Mouse (Mus musculus) retina, postnatal 1 day (tissue): ENCODE results near the gene Parp4.

ENCODE experiments used
- DNase-seq: peaks from one replicate; pipeline ENCODE4 v3.0.0-alpha.2; 2012

Parp4 gene

DNA sequence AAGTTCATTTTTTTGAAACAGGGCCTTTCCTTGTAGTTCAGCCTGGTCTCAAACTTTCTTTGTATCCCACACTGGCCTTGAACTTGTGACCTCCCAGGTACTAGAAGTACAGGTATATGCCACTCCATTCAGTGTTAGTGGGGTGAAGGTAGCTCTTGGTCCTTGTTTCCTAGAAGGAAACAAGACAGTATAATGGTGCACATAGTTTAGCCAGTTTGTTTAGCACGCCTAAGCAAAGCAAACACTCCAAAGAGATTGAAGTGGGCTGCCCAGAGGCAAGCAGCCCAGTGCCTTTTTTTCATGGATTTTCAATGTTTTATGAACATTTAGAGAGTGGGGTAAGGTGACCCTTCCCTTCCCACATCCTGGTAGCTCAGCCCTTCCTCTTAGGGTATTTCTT is 42.1 kb downstream of the Parp4 start:
- DNase-seq = no peak

DNA sequence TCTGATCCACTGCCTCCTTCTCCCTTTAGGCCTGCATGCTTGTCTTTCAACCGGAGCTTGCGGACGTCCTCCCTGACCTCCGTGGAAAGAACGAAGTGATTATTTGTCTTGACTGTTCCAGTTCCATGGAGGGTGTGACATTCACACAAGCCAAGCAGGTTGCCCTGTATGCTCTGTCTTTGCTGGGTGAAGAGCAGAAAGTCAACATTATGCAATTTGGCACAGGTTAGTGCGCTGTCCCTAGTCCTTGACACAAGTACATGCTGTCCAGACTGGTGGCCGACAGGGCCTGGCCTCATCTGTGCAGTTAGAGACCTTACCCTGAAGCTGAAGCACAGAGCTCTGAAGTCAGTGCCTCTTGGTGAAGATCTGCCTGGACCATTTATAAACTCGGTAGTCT is 45.0 kb downstream of the Parp4 start:
- DNase-seq = no peak

DNA sequence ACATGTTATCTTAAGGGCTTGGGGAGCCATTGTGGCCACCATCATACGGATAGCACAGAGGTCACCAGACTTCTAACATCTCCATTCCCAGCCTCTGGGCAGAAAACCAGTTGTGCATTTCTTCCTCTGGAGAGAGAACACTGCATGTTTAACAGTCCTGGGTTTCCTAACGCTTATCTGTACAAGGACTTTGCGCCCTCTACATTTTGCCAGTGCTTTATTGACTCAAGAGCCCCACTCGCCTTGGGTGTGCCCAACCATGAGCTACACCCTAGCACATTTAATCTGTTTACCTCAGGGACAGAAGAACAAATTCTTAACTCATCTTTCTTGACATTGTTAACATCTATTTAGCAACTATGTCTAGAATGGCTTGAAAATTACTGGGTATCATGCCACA is 50.8 kb downstream of the Parp4 start:
- no peak for DNase-seq

DNA sequence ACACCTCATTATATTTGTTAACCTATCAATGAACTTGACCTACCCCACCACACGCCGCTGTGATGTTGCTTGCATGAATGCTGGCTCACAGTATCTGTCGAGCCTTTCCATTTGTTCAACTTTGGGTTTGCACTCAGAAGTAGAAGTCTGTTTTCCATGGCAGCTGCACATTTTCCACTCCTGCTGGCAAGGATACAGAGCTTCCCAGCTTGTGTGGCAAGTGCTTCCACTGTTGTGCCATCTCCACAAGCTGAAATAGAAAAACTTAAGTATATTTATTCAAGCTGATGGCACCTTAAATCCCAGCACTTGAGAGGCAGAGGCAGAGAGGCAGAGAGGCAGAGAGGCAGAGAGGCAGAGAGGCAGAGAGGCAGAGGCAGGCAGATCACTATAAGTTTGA is 52.9 kb downstream of the Parp4 start:
- DNase-seq = no peak

DNA sequence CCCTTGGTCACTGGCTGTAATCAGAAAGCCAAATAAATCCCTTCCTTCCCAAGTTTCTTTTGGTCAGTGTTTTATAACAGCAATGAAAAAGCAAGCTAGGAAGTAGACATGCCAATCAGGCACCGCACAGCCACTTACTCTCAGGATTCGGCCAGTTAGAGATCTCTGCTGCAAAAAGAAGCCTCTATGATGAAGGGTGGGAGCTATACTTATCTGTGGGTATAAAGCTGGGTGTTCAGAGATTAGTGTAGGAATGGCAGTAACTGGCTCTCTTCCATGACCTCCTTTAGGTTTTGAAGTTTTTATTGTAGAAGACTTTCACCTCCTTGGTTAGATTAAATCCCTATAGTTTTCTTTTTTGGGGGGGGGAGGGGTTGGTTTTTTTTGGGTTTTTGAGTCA is 55.7 kb downstream of the Parp4 start:
- DNase-seq = no peak

DNA sequence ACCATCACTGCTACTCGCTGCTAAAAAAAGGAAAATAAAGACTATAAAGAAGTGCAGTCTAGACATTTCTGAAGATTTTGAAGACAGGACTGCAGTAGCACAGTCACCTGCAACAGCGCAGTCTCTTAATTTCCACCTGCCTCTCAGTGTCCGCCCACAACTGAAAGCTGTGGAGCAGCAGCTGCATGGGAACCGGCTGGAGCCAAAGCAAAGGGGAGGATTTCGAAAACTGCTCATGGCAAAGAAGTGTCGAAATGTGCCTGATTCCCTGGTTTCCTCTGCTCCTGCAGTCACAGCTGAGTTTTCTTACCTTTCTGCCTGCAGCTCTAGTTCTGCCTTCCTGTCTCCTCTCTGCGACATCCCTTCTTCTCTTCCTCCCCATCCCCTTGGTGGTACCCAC is 71.8 kb downstream of the Parp4 start:
- DNase-seq = no peak

DNA sequence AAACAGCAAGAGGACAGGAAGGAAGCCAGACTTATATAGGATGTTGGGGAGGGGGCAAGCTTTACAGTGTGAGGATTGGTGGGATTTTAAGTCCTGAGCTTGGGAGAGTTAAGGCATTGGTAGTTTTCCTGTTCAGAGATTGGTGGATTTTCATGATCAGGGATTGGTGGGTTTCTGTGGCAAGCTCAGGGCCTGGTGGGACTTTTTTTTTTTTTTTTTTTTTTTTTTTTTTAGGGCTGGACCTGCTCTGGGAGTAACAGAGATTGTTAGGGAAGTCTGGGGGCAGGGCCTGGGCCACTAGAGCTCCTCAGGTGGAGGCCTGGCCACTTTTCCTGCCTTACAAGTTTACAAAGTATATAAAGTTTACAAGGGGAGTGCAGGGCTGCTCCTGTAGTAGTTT is 74.0 kb downstream of the Parp4 start:
- DNase-seq = no peak

DNA sequence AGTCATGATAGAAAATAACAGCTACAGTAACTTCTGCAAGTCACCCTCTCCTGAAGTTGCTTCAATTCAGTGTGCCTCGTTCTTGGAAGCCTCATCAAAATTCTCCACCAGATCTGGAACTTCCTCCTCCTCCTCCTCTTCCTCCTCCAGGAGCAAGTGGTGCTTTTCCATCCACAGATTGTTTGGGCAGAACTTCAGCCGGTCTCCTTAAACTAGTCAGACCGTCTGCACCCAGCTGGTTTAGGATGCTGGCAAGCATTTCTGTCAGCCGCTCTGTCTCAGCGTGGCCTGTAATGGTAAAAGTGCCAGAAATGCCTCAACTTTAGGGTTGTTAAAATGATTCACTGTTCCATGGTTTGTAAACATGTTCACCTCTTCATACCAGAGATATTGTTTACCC is 90.2 kb downstream of the Parp4 start:
- DNase-seq = no peak

DNA sequence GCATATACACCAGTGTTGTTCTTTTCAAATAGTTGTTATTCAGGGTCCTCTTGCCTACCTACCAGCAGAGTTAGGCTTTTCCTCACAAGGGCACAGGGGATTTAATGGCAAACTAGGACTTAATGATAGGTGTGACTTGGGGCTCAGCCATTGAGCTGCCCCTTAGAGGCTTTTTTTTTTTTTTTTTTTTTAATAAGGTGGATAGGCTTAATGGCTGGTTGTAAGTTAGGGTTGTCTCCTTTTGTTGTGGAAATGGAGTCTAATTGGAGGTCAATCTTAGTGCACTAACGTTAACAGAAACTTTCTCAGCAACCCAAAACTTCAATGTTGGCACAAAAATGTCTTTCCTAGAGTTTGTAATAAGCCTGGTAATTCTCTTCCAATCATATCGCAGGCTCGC is 91.5 kb downstream of the Parp4 start:
- DNase-seq = no peak

DNA sequence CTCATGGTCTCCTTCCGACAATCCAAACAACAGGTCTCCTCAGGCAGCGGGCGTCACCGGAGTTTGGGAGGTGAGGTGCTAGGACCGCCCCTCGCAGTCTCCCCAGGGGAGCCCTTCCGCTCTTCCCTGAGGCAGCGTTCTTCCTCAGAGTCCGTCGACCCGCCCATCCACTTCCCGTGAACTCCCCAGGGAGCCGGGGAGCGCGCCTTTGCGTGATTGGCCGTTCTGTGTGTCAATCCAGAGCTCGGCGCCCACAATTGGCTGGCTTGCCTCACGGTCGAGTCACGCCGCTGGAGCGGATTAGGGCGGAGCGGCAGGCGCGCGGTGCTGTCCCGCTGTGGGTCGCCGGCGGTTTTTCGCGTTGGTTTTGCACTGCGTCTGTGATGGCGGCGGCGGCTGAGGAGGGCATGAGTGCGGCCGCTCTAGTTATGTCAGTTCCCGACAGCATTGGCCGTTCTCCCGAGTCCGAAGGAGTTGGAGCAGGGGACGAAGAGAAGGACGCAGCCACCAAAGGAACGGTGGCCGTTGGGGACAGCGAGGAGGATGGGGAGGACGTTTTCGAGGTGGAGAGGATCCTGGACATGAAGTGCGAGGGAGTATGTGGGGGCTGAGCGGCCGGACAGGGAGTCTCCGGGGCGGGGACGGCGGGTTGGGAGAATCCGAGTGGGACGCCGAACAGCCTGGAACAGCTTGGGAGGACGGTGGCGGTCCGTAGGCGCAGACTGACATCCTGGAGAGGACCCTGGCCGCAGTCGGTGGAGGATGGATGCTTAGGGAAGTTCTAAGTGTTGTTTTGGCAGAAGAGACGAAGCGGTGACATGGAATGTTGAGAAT is 92.8 kb downstream of the Parp4 start, which contains the start of gene Mphosph8:
TSS of gene Mphosph8 (plus strand) at position 280 of the 834 bp plus-strand sequence.
- DNase-seq = peak; percentile 100

DNA sequence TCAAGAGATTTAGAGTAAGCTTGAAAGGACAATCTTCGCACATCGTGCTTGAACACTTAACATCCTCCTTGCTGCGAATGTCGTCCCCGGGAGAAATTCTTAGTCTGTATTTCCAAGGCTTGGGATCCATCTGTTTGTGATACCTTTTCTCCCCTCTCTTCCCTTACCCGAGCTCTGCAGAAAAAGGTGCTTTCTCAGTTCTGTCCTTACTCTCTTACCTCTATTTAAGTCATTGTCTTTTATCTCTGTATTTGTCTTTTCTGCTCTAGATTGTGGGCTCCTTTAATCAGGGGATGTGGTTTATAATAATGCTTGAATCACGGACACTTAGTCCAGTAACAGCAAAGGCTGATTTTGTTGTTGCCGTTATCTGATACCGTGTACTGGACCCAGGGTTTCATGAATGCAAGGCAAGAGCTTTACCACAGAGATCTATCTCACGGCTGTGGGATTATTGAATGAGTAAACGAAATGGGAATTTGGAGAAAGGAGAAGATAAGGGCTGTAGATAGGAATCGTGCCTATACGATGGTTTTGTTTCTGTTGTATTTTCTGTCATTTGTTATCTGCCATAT is 93.7 kb downstream of the Parp4 start:
- peak; percentile 3 for DNase-seq

DNA sequence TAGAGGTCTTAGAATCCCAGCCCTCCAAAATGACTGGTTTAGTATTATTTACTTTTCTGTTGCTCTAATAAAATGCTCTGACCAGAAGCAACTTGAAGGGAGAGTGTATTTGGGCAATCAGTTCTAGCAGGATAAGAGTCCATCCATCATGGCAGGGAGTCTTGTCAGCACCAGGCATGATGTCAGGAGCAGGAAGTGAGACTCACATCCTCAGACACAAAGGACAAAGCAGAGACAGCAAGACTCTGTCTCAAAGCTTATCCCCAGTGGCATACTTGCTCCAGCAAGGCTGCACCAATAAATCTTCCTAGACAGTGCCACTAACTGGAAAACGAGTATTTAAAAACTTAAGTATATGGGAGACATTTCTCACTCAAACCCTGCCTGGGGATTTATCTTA is 110.0 kb downstream of the Parp4 start:
- DNase-seq = no peak

DNA sequence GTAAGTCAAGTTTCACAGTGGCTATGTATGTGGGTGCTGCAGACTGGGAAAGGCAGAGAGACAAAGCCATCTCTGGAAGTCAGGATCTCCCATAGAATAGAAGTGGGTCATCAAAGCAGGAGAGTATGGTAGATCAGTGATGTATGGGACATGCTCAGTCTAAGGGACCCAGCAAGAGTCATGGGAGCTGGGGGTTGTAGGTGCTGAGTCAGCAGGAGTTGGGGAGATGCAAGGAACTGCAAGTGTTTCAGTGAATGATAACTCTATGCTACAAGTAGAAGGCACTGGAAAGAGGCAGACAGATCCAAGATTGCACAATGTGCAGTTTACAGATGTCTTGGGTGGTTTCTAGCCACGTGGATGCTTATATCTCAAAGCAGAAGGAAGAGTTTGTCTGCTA is 113.7 kb downstream of the Parp4 start:
- DNase-seq = no peak

DNA sequence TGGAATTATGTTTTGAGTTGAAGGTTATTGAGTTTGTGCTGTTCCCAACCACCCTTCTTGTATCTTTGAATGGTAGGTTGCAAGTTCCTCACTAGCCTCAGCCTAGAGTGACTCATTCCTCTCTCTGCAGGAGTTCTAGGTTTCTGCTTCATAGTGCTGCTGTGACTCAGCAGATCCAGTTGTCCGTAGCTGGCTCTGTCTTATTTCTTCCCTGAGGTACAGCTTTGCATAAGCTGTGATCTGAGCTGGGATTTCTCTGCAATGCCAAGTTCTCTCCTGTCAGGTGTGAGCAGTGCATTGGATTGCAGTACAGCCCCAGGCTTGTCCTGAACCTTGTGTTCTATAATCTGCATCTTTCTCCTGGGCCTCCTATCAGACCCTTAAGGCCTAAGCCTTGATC is 114.3 kb downstream of the Parp4 start:
- DNase-seq = no peak

DNA sequence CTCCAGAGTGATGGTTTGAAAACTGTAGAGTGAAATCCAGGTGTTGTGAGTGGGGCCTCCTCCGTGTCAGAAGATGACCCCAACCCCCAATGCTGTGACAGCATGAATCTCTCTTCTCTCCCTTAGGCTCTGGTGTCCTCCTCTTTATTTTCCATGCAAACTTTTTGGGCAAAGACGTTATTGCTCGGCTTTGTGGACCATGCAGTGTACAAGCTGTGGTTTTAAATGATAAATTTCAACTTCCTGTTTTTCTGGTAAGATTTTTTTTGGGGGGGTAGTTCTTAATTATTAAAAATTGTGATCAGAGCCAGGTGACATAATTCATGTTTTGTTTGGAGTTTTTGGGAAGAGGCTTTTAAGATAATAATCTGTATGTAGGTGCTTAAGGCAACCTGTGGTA is 120.1 kb downstream of the Parp4 start:
- DNase-seq = no peak

DNA sequence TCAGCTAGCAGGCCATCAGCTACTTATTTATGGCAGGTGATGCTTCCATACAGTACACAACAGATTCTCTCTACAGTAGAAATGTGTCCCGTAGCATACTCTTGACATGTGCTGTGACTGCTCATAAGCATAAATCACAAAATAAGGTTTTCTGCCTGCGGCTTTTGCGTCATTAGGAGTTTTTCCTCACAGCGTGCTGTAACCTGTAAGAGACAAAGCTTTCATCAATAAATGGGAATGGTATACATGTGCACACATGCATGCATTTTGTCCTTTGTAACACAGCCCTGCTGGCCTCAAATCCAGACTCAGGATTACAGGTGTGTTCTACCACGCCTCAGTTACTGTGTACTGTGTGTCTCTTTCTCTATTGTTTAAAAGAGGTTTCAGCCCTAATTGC is 122.4 kb downstream of the Parp4 start:
- no peak for DNase-seq

DNA sequence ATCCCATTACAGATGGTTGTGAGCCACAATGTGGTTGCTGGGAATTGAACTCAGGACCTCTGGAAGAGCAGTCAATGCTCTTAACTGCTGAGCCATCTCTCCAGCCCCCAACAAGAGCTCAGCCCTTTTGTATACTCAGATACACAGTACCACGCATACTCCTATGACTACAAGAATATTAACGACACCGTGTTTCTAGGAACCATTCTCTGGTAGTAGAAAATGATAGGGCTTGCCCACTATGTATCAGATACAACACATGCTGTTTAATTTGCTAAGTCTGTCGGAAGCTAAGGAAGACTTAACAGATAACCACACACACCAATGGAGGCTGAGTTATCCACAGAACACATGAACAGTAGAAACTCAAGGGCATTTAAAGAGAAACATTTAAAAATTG is 127.2 kb downstream of the Parp4 start:
- no peak for DNase-seq

DNA sequence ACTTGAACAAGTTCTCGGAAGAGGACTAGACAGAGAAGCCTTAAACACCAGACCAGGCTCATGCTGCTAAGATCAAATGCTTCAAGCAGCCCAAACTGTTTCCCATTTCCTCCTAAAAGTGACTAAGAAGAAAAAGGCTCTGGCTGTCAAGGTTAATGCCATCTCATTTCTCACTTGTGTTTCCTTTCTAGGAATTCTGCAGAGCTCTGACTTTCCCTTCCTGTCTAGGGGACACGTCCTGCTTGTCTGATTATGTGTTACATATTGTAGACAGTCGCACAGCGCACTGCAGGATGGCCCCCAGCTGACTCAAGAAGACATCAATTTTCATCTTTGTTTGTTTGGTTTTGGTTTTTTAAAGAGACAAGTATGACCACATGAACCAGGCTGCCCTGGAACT is 130.3 kb downstream of the Parp4 start:
- DNase-seq = no peak
